Mouse (Mus musculus): ENCODE results near the gene Fbxl12. TPM values are rescaled to one million over a fixed set of nuclear protein-coding genes. Genes with fewer than 3 reads are reported as not detected.
"Not testable (repeated sequence)": the region's sequence is repeated elsewhere in the genome, so short reads cannot be mapped to it uniquely, and the experiment has no call there.

Fbxl12 gene
- 13.8 TPM in 2 replicates for polyA plus RNA-seq (2015; fragmentation: Nextera tagmentation; extraction: Ambion mirVana)

- H3K9me3 ChIP-seq = no peaks in the 10 kb centered on the region
- no peaks in the 10 kb centered on the region for H3K27me3 ChIP-seq
- peak within 1 kb of the TSS; percentile 84 for H3K4me3 ChIP-seq
- no peak for ATAC-seq (ENCODE audit: low FRiP score, low read depth)
- peak within 1 kb of the TSS; percentile 90 for H3K9ac ChIP-seq
- WGBS = under 1% methylated on average over 43 of the region's 43 CpGs
- peak within 1 kb of the TSS; percentile 95 for H3K4me2 ChIP-seq
- peaks cover 45% of the 10 kb centered on the region for H3K4me1 ChIP-seq (replicated peaks)
- H3K27ac ChIP-seq (replicated peaks) = peak within 1 kb of the TSS; percentile 95
- peaks cover 28% of the 10 kb centered on the region; the same call in 1 of the 2 replicates for H3K36me3 ChIP-seq
Measured at GRCm38 (mm10) chr9:20644360-20645081, at the start of gene Fbxl12. Gene Fbxl12 (minus strand): TSS chr9:20644767.

GRCm38 (mm10) chr9:20692863-20693262 lies 48.3 kb upstream of the Fbxl12 start:
- no peak overlapping the region for H3K4me3 ChIP-seq
- 94% methylated on average over 3 of the region's 3 CpGs for WGBS
- H3K27ac ChIP-seq (replicated peaks) = no peak overlapping the region
- no peak overlapping the region for H3K9ac ChIP-seq
- no peaks in the 10 kb centered on the region for H3K36me3 ChIP-seq
- H3K4me2 ChIP-seq = no peak overlapping the region
- H3K27me3 ChIP-seq = no peaks in the 10 kb centered on the region
- H3K9me3 ChIP-seq = no peaks in the 10 kb centered on the region
- ATAC-seq (ENCODE audit: low FRiP score, low read depth) = no peak
- H3K4me1 ChIP-seq (replicated peaks) = peaks cover 41% of the 10 kb centered on the region

DNA sequence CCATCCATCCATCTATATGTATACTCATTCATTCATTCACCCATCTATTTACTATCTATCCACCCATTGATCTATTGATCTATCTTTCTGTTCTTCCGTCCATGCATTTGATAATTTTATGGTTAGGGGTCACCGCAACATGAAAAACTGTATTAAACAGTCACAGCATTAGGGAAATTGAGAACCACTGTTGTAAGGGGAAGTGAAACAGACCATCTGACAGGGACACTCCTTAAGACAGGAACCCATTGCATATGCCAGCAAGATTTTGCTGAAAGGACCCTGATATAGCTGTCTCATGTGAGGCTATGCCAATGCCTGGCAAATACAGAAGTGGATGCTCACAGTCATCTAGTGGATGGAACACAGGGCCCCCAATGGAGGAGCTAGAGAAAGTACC lies 45.9 kb upstream of the Fbxl12 start:
- not testable (repeated sequence) for ATAC-seq (ENCODE audit: low FRiP score, low read depth); H3K4me3 ChIP-seq; H3K4me2 ChIP-seq; H3K27me3 ChIP-seq; H3K9me3 ChIP-seq; H3K36me3 ChIP-seq; H3K9ac ChIP-seq
- Histone ChIP-seq H3K27ac (replicated peaks) (peak overlapping the region; percentile 61; the same call in 1 of the 2 replicates), H3K4me1 (replicated peaks) (peaks cover 22% of the 10 kb centered on the region)
- WGBS = 83% methylated on average over 2 of the region's 2 CpGs

DNA sequence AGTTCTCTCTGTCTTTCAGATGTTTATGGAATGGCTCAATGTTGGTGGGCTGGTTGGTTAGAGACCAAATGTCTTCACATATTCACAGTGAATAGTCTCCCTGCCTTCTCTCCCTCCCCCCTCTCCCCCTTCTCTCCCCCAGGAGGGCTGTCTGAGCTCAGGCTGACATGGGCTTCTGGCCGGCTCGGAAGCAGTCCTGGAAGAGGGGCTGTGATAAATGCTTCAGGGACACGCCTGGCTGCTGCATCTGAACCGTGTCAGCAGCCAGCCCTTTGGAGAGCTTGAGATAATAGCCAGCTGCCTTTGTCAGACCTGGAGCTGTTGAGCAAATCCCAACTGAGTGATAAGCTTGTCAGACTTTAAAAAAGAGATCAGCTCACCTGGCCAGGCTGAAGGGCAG lies 45.3 kb upstream of the Fbxl12 start:
- Histone ChIP-seq H3K36me3 (no peaks in the 10 kb centered on the region), H3K27ac (replicated peaks) (peak overlapping the region; percentile 61), H3K4me2 (no peak overlapping the region), H3K4me1 (replicated peaks) (peaks cover 16% of the 10 kb centered on the region), H3K4me3 (no peak overlapping the region), H3K9ac (no peak overlapping the region), H3K9me3 (no peaks in the 10 kb centered on the region), H3K27me3 (no peaks in the 10 kb centered on the region)
- 2% methylated on average over 4 of the region's 4 CpGs for WGBS
- peak; percentile 52; the same call in 1 of the 2 replicates for ATAC-seq (ENCODE audit: low FRiP score, low read depth)

- Histone ChIP-seq H3K36me3 (no peaks in the 10 kb centered on the region), H3K4me3 (no peak overlapping the region)
- no peak for ATAC-seq (ENCODE audit: low FRiP score, low read depth)
Measured at GRCm38 (mm10) chr9:20689403-20689802, 44.8 kb upstream of the Fbxl12 start.

DNA sequence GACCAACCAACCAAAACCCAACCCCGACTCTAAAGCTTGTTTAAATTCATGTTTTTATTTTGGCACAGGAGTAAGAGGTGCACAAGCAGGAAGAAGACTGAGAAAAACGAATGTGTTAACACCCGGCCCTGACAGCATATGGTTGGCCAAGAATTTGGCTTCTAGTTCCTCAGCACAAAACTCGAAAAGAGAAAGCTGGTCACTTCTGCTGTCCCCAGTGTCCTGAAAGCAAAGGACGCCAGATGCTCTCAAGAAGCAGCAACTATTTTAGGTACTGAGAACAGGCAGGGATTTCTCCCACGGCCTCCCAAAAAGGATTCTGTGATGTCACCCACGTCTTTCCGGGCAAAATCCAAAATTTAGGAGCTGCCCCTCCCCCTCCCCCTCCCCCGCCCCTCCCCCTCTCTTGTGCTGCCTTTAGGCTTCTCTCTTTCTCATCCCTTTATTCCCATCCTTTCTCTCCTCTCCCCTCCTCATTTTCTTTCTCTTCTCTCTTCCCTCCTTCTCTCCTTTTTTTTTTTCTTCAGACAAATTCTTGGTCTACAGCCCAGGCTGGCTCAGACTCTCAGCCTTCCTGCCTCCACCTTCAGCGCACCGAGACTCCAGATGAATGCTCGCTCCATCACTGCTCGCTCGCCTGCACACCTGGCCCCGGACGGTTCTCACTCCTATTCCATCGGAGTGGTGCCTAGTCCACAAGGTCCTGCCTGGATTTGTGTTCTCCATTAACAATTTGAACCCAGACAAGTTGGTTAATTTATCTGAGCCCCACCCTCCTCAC lies 40.7 kb upstream of the Fbxl12 start:
- H3K4me1 ChIP-seq (replicated peaks) = peaks cover 23% of the 10 kb centered on the region
- no peak overlapping the region for H3K9ac ChIP-seq
- H3K4me2 ChIP-seq = no peak overlapping the region
- no peak overlapping the region for H3K27ac ChIP-seq (replicated peaks)
- no peaks in the 10 kb centered on the region for H3K27me3 ChIP-seq
- 55% methylated on average over 17 of the region's 17 CpGs for WGBS
- no peak for ATAC-seq (ENCODE audit: low FRiP score, low read depth)
- no peaks in the 10 kb centered on the region for H3K36me3 ChIP-seq
- no peak overlapping the region for H3K4me3 ChIP-seq
- H3K9me3 ChIP-seq = no peaks in the 10 kb centered on the region

More at GRCm38 (mm10) chr9:20689403-20689802, 44.8 kb upstream of the Fbxl12 start:
- Histone ChIP-seq H3K27ac (replicated peaks) (peak overlapping the region; percentile 61), H3K9ac (no peak overlapping the region), H3K9me3 (no peaks in the 10 kb centered on the region), H3K4me1 (replicated peaks) (peaks cover 11% of the 10 kb centered on the region), H3K27me3 (no peaks in the 10 kb centered on the region), H3K4me2 (no peak overlapping the region)
- 36% methylated on average over 1 of the region's 1 CpGs for whole genome bisulfite sequencing

DNA sequence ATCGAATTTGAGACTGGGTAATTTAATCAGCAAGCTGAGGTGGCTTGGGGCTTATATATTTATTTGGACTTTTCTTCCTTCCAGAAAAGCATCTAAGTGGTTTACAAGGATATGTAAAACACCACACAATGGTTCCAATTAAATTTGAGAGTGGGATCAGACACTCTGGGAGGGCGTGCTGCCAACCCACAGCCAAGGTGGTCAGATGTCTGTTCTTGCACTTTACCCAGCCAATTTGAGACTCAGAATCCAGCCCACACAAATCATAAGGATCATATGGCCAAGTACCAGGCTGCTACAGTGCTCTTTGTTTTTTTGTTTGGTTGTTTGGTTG lies 37.8 kb upstream of the Fbxl12 start:
- Histone ChIP-seq H3K9ac (no peak overlapping the region), H3K4me1 (replicated peaks) (peaks cover 21% of the 10 kb centered on the region), H3K4me2 (no peak overlapping the region), H3K27me3 (no peaks in the 10 kb centered on the region), H3K36me3 (no peaks in the 10 kb centered on the region), H3K9me3 (no peaks in the 10 kb centered on the region), H3K27ac (replicated peaks) (peak overlapping the region; percentile 48), H3K4me3 (no peak overlapping the region)
- WGBS = 48% methylated on average over 2 of the region's 2 CpGs
- no peak for ATAC-seq (ENCODE audit: low FRiP score, low read depth)

DNA sequence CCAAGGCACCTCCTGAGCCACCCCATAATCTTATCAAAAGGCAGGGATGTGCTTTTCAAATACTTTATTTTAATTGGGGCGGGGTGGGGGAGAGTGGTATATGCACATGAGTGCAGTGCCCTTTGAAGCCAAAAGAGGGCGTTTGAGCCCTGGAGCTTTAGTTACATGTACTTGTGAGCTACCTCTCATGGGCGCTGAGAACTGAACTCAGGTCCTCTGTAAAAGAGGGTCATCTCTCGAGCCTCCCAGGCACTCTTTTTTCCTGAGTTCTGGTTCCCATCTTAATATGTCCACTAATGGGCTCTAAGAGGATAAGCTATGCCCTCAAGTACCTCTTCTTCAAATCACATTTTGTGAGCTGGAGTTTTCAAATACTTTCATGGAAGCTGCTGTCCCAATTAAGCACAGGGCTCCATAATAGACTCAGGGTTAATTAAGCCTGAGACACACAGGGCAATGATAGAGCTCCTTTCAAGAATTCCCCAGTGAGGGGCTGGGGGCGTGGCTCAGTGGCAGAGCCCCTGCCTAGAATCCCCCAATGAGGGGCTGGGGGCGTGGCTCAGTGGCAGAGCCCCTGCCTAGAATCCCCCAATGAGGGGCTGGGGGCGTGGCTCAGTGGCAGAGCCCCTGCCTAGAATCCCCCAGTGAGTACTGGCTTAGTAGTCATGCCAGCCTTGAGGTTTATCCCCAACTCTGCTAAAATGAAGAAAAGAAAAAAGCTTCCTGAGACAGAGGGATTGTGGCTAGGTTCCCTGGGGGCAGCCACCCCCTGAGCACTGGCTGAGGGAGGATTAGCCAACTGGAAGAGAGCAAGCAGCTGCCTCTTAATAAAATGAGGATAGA lies 37.2 kb upstream of the Fbxl12 start:
- no peak for ATAC-seq (ENCODE audit: low FRiP score, low read depth)
- Histone ChIP-seq H3K9ac (no peak overlapping the region), H3K36me3 (no peaks in the 10 kb centered on the region), H3K9me3 (no peaks in the 10 kb centered on the region), H3K4me3 (no peak overlapping the region), H3K27me3 (no peaks in the 10 kb centered on the region), H3K4me1 (replicated peaks) (peaks cover 21% of the 10 kb centered on the region), H3K27ac (replicated peaks) (0 out of 2 replicates have a peak overlapping the region, but pooled peaks have one; percentile 48), H3K4me2 (no peak overlapping the region)
- 44% methylated on average over 7 of the region's 7 CpGs for WGBS

GRCm38 (mm10) chr9:20680378-20680958 lies 35.9 kb upstream of the Fbxl12 start:
- no peaks in the 10 kb centered on the region for H3K27me3 ChIP-seq
- ATAC-seq (ENCODE audit: low FRiP score, low read depth) = no peak
- 0 out of 2 replicates have a peak overlapping the region, but pooled peaks have one; percentile 17 for H3K27ac ChIP-seq (replicated peaks)
- no peak overlapping the region for H3K4me2 ChIP-seq
- no peaks in the 10 kb centered on the region for H3K9me3 ChIP-seq
- no peaks in the 10 kb centered on the region; the same call in 1 of the 2 replicates for H3K36me3 ChIP-seq
- H3K4me3 ChIP-seq = no peak overlapping the region
- H3K4me1 ChIP-seq (replicated peaks) = peaks cover 21% of the 10 kb centered on the region
- WGBS = 51% methylated on average over 9 of the region's 9 CpGs
- no peak overlapping the region for H3K9ac ChIP-seq

DNA sequence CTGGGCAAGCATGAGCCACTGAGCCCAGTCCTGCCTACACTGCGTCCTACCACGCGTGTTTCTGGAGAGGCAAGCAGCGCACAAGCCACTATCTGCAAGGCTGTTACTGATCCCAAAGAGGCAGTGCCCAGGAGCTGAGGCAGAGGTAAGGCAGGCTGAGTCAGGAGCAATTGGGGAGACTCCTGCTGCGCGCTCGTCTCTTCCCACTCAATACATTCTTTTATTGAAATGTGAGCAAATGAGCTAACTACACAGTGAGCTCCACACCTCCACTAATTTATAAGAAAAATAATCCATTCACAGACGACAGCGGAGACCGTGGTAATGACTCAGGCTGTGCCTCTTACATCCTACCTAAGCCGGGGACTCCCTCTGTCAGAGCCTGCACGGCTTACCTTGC lies 33.3 kb upstream of the Fbxl12 start:
- H3K4me3 ChIP-seq = no peak overlapping the region
- H3K27ac ChIP-seq (replicated peaks) = no peak overlapping the region
- no peak overlapping the region for H3K4me2 ChIP-seq
- 83% methylated on average over 12 of the region's 12 CpGs for WGBS
- no peak overlapping the region for H3K9ac ChIP-seq
- ATAC-seq (ENCODE audit: low FRiP score, low read depth) = no peak
- no peaks in the 10 kb centered on the region for H3K9me3 ChIP-seq
- peaks cover 21% of the 10 kb centered on the region for H3K4me1 ChIP-seq (replicated peaks)
- peaks cover 8% of the 10 kb centered on the region for H3K36me3 ChIP-seq
- H3K27me3 ChIP-seq = no peaks in the 10 kb centered on the region

GRCm38 (mm10) chr9:20672047-20672446 lies 27.5 kb upstream of the Fbxl12 start:
- H3K9me3 ChIP-seq = no peaks in the 10 kb centered on the region
- WGBS = 75% methylated on average over 16 of the region's 16 CpGs
- H3K4me2 ChIP-seq = no peak overlapping the region
- H3K4me3 ChIP-seq = no peak overlapping the region
- H3K27me3 ChIP-seq = no peaks in the 10 kb centered on the region
- no peak overlapping the region for H3K9ac ChIP-seq
- ATAC-seq (ENCODE audit: low FRiP score, low read depth) = no peak
- H3K4me1 ChIP-seq (replicated peaks) = no peaks in the 10 kb centered on the region
- no peak overlapping the region for H3K27ac ChIP-seq (replicated peaks)
- peaks cover 23% of the 10 kb centered on the region for H3K36me3 ChIP-seq
